Mouse (Mus musculus): ENCODE measurements around the gene Nsun6. TPM values are rescaled to one million over a fixed set of nuclear protein-coding genes. Genes with fewer than 3 reads are reported as not detected.

Nsun6 gene
- polyA plus RNA-seq, 1 experiment from 2014 or later: 6.5 TPM

DNA sequence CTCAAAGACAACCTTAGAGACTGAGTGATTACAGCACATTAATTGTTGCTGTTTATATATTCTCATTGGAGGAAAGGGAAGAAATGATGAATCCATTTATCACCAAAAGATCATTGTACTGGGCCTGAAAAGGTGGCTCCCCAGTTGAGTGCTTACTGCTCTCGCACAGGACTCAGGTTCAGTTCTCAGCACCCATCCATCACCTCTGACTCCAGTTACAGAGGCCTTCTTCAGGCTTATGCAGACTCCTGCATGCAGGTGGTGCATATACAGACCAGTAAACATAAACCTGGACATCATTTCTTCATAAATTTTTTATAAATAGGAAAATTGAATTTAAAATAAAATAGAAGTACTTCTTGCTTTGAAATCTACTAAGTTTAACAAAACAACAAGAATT lies 46.8 kb downstream of the Nsun6 start:
- Histone ChIP-seq H3K27ac (ENCODE audit: low read depth, low read length) (no peak overlapping the region), H3K4me1 (replicated peaks; ENCODE audit: control insufficient read depth, insufficient read depth, low read length) (no peaks in the 10 kb centered on the region), H3K27me3 (replicated peaks; ENCODE audit: control insufficient read depth, insufficient read depth, low read length) (no peaks in the 10 kb centered on the region), H3K4me2 (replicated peaks; ENCODE audit: low read depth) (no peak overlapping the region), H3K9ac (ENCODE audit: low read depth, low read length) (no peak overlapping the region), H3K4me3 (ENCODE audit: low read depth, low read length) (no peak overlapping the region), H3K9me3 (ENCODE audit: control insufficient read depth) (no peaks in the 10 kb centered on the region), H3K36me3 (ENCODE audit: control insufficient read depth, insufficient read depth) (0 out of 2 replicates have a peak, but pooled peaks cover 3% of the 10 kb centered on the region)
- ATAC-seq: no peak
- 89% methylated on average over 1 of the region's 1 CpGs for WGBS
- no peak for TF ChIP-seq CTCF (IDR thresholded peaks at IDR 0.05; ENCODE audit: low read depth)

DNA sequence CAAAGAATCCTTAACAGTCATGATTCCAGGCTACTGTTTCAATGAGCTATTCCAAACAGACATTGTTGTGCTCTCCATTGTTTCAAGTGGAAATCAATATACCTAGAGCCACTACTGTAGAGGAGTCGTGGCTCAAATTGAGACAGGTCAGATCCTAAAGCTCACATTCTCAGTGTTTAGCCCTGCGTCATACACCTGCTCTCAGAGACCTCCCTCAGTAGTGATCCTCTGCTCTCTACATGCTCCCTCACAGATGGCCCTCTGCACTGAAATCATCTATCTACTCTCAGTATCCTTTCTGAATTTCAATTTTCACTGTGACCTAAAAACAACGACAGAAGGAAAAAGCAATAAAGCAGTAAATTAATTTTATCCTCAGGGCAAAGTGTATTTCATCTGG lies 47.3 kb downstream of the Nsun6 start:
- Histone ChIP-seq H3K9ac (ENCODE audit: low read depth, low read length) (no peak overlapping the region), H3K4me1 (replicated peaks; ENCODE audit: control insufficient read depth, insufficient read depth, low read length) (no peaks in the 10 kb centered on the region), H3K27me3 (replicated peaks; ENCODE audit: control insufficient read depth, insufficient read depth, low read length) (no peaks in the 10 kb centered on the region), H3K9me3 (ENCODE audit: control insufficient read depth) (no peaks in the 10 kb centered on the region), H3K27ac (ENCODE audit: low read depth, low read length) (no peak overlapping the region), H3K4me3 (ENCODE audit: low read depth, low read length) (no peak overlapping the region), H3K36me3 (ENCODE audit: control insufficient read depth, insufficient read depth) (0 out of 2 replicates have a peak, but pooled peaks cover 3% of the 10 kb centered on the region), H3K4me2 (replicated peaks; ENCODE audit: low read depth) (no peak overlapping the region)
- ATAC-seq: no peak
- TF ChIP-seq CTCF (IDR thresholded peaks at IDR 0.05; ENCODE audit: low read depth): no peak
- WGBS: 67% methylated on average over 3 of the region's 3 CpGs

DNA sequence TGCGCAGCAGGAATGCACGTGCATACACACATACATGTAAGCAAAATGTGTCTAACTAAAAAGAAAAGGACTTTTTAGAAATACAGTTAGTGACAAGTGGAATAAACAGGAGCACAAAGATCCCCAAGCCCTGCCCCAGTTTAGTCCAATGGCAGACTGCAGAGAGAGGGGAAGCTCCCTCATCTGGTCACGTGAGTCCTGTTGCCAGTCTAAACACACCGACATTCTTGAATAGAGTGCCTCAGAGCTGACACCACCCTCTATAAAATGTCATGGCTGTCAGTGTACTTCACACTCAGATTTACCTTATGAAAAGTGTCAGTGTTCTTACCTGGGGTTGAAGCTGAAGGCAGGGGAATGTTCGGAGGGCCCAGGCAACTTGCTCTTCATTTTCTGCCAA lies 57.0 kb downstream of the Nsun6 start:
- TF ChIP-seq CTCF (IDR thresholded peaks at IDR 0.05; ENCODE audit: low read depth): no peak
- Histone ChIP-seq H3K4me2 (replicated peaks; ENCODE audit: low read depth) (no peak overlapping the region), H3K36me3 (ENCODE audit: control insufficient read depth, insufficient read depth) (no peaks in the 10 kb centered on the region), H3K27ac (ENCODE audit: low read depth, low read length) (no peak overlapping the region), H3K9ac (ENCODE audit: low read depth, low read length) (no peak overlapping the region), H3K9me3 (ENCODE audit: control insufficient read depth) (no peaks in the 10 kb centered on the region), H3K4me3 (ENCODE audit: low read depth, low read length) (no peak overlapping the region), H3K4me1 (replicated peaks; ENCODE audit: control insufficient read depth, insufficient read depth, low read length) (no peaks in the 10 kb centered on the region), H3K27me3 (replicated peaks; ENCODE audit: control insufficient read depth, insufficient read depth, low read length) (no peaks in the 10 kb centered on the region)
- WGBS: 70% methylated on average over 5 of the region's 5 CpGs
- no peak for ATAC-seq

DNA sequence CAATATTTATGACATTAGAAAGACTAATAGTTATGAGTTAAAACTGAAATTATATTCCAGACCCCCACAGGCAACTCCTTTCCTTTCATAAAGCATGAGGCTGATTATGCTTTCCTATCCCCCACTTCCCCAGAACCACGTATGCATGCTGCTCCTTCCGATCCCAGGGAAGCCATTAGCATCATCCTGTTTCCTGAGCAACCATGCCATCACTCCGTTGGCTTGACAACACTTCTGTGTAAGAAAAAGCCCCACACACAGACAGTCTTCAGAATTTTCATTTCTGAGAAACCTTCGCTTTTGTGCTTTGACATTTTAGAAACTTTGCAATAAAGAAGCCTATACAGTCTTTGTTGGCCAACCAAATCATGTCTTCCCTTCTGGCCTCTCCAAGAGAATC lies 58.8 kb downstream of the Nsun6 start:
- no peak overlapping the region for H3K4me2 ChIP-seq (replicated peaks; ENCODE audit: low read depth)
- no peaks in the 10 kb centered on the region for H3K36me3 ChIP-seq (ENCODE audit: control insufficient read depth, insufficient read depth)
- ATAC-seq: no peak
- 87% methylated on average over 4 of the region's 4 CpGs for WGBS
- no peaks in the 10 kb centered on the region for H3K4me1 ChIP-seq (replicated peaks; ENCODE audit: control insufficient read depth, insufficient read depth, low read length)
- no peak overlapping the region for H3K27ac ChIP-seq (ENCODE audit: low read depth, low read length)
- no peaks in the 10 kb centered on the region for H3K27me3 ChIP-seq (replicated peaks; ENCODE audit: control insufficient read depth, insufficient read depth, low read length)
- no peak for TF ChIP-seq CTCF (IDR thresholded peaks at IDR 0.05; ENCODE audit: low read depth)
- no peaks in the 10 kb centered on the region for H3K9me3 ChIP-seq (ENCODE audit: control insufficient read depth)
- H3K4me3 ChIP-seq (ENCODE audit: low read depth, low read length): no peak overlapping the region
- no peak overlapping the region for H3K9ac ChIP-seq (ENCODE audit: low read depth, low read length)

DNA sequence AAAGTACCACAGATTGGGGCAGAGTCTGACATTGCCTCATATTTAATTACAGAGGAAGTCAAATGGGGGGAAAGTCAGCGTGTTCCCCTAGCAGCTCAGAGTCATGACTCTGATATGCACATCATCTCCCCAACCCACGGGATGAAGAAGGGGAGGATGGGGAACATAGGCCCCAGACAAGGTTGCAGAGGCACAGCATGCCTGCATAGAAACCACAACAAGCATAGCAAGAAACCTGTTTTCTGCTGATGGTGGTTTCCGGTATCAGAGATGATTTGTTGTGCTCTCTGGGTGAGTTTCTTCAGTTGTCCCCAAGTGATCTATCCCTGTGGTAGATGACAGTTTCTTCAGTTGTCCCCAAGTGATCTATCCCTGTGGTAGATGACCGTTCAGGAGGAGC lies 62.3 kb downstream of the Nsun6 start:
- H3K9me3 ChIP-seq (ENCODE audit: control insufficient read depth): no peaks in the 10 kb centered on the region
- no peak overlapping the region for H3K27ac ChIP-seq (ENCODE audit: low read depth, low read length)
- ATAC-seq: no peak
- no peak for TF ChIP-seq CTCF (IDR thresholded peaks at IDR 0.05; ENCODE audit: low read depth)
- no peak overlapping the region for H3K4me2 ChIP-seq (replicated peaks; ENCODE audit: low read depth)
- H3K9ac ChIP-seq (ENCODE audit: low read depth, low read length): no peak overlapping the region
- H3K4me1 ChIP-seq (replicated peaks; ENCODE audit: control insufficient read depth, insufficient read depth, low read length): no peaks in the 10 kb centered on the region
- no peaks in the 10 kb centered on the region for H3K27me3 ChIP-seq (replicated peaks; ENCODE audit: control insufficient read depth, insufficient read depth, low read length)
- 92% methylated on average over 4 of the region's 4 CpGs for WGBS
- H3K4me3 ChIP-seq (ENCODE audit: low read depth, low read length): no peak overlapping the region
- no peaks in the 10 kb centered on the region for H3K36me3 ChIP-seq (ENCODE audit: control insufficient read depth, insufficient read depth)

DNA sequence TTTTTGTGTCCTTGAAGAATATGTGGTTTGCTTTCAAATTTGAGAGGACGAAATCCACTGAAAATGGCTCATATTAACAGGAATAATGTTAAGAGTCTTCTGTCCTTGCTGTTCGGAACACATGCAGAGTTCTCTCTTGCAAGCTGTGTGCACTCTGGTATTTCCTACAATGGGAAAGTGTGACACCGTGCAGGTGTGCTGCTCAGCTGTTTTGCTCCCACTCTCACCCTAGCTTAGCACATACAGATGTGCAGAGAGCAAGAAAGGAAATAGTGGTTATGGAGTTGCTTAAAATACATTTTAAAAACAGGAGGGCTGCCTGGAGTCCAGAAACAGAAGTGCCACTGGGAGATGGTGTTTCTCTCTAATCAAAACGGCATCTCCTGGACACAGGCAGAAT lies 65.5 kb downstream of the Nsun6 start:
- H3K27ac ChIP-seq (ENCODE audit: low read depth, low read length): no peak overlapping the region
- H3K4me3 ChIP-seq (ENCODE audit: low read depth, low read length): no peak overlapping the region
- no peaks in the 10 kb centered on the region for H3K36me3 ChIP-seq (ENCODE audit: control insufficient read depth, insufficient read depth)
- ATAC-seq: no peak
- H3K4me1 ChIP-seq (replicated peaks; ENCODE audit: control insufficient read depth, insufficient read depth, low read length): no peaks in the 10 kb centered on the region
- 87% methylated on average over 4 of the region's 4 CpGs for WGBS
- no peaks in the 10 kb centered on the region for H3K9me3 ChIP-seq (ENCODE audit: control insufficient read depth)
- no peak overlapping the region for H3K9ac ChIP-seq (ENCODE audit: low read depth, low read length)
- TF ChIP-seq CTCF (IDR thresholded peaks at IDR 0.05; ENCODE audit: low read depth): no peak
- no peaks in the 10 kb centered on the region for H3K27me3 ChIP-seq (replicated peaks; ENCODE audit: control insufficient read depth, insufficient read depth, low read length)
- no peak overlapping the region for H3K4me2 ChIP-seq (replicated peaks; ENCODE audit: low read depth)

DNA sequence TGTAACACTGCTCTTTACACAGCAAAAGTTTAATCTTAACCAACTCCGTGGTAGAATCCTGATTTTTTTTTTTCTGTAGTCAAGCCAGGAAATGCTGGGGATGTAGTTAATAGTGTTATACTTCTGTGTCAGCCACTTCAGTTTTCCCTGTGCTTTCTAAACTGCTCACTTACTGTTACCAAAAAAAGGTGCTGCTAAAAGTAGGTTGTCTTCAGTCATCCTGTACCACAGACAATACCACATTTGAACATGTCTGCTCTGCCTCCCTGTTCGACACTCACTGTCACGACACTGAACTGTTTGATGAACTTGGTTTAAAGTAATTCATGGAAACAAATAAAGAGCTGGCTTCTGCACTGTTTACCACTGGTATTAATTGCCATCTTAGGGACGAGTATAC lies 66.4 kb downstream of the Nsun6 start:
- Histone ChIP-seq H3K4me2 (replicated peaks; ENCODE audit: low read depth) (no peak overlapping the region), H3K9ac (ENCODE audit: low read depth, low read length) (no peak overlapping the region), H3K4me3 (ENCODE audit: low read depth, low read length) (no peak overlapping the region), H3K9me3 (ENCODE audit: control insufficient read depth) (no peaks in the 10 kb centered on the region), H3K4me1 (replicated peaks; ENCODE audit: control insufficient read depth, insufficient read depth, low read length) (no peaks in the 10 kb centered on the region), H3K36me3 (ENCODE audit: control insufficient read depth, insufficient read depth) (no peaks in the 10 kb centered on the region), H3K27ac (ENCODE audit: low read depth, low read length) (no peak overlapping the region), H3K27me3 (replicated peaks; ENCODE audit: control insufficient read depth, insufficient read depth, low read length) (no peaks in the 10 kb centered on the region)
- TF ChIP-seq CTCF (IDR thresholded peaks at IDR 0.05; ENCODE audit: low read depth): no peak
- 79% methylated on average over 4 of the region's 4 CpGs for WGBS
- no peak for ATAC-seq
